Mouse (Mus musculus) R1 (cell line): ENCODE measurements around the gene Bglap3.

ENCODE experiments used
- DNase-seq: peaks from one replicate; pipeline ENCODE4 v3.0.0-alpha.2; 2018; ENCODE audit warnings: low read depth, low spot score

Bglap3 gene

DNA sequence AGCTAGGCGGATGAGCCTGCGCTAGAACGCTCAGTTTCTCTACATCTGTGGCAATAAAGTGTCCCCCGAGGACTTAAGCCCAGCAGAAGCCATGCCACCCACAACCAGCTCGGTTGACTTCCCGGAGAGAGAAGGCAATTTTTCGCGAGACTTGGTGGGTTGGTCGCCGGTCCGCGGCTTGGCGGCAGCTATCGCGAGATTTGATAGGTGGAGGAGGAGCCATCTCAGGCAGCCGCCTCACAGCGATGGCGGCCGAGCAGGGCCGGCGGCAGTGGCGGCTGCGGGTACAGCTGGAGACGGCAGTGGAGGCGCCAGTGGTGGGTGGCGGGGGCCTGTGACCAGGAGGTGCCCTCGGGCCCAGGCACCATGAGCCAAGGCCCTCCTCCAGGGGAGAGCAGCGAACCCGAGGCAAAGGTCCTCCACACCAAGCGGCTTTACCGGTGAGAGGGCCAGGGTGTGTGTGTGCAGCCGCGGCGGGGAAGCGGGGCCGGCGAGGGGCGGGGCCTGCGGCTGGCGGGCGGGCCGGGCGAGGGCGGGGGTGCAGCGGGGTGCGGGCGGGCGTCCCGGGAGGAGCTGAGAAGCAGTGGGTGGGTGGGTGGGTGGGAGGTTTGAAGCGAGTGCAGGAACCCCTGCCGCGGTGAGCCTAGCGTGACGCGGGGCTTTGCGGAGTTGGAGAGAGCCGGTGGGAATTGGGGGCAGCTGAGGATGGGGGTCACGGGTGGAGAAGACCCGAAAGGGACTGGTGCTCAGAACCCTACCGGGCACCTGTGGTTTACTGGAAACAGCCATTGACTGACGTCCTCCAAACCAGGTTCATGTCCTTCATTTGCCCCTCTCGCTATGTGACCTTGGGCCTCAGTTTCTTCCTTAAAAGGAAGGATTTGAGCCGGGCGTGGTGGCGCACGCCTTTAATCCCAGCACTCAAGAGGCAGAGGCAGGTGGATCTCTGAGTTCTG is 36.2 kb downstream of the Bglap3 start, which contains the start of the genes Tmem79 and Smg5:
Tmem79 (minus strand) TSS at position 91 of the 956 bp plus-strand sequence.
Smg5 (plus strand) TSS at position 203 of the 956 bp plus-strand sequence.
- DNase-seq, result peak; percentile 96

DNA sequence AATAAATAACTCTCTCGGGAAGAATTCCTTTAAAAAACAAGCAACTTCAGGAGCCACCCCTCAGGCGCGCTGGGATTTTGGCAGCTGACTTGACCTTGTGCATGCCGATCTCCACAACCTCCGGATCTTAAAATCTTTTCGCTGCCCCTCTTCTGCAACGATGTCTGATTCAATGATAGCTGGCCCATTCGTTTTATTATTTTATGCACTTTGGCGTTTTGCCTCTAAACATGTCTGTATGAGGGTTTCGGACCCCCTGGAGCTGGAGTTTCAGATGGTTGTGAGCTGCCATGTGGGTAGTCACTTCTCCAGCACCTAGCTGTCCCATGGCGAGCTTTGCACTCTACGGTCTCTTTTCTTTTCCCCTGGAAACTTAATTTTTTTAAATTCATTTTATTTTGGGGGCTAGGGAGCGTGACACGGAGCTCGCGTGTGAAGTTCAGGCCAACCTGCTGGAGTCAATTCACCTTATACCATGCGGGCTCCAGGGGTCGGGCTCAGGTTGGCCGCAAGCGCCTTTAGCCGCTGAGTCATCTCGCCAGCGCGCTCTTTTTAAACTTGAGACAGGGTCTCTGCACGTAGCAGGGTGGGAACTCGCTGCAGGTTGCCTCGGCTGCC is 37.0 kb downstream of the Bglap3 start:
- DNase-seq, result peak; percentile 64

DNA sequence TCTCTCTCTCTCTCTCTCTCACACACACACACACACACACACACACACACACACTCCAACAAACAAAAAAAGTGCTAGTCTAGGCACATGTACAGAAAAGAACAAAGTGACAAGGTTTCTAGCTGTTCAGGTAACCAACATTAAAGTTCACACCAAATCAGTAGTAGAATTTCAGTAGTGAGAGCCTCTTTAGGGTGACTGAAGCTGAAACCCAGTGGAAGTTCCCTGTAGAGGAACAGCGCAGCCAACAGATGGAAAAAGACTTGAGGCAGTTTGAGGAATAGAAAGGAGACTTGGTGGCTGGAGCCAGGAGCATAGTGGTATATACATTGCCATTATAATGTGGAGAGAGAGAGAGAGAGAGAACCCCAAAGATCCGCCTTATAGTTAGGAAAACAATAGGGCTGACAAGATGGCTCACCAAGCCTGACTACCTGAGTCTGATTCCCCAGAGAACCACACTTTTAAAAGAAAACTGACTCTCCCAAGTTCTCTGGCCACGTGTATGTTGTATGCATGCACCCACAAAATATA is 37.6 kb downstream of the Bglap3 start:
- DNase-seq, result no peak

DNA sequence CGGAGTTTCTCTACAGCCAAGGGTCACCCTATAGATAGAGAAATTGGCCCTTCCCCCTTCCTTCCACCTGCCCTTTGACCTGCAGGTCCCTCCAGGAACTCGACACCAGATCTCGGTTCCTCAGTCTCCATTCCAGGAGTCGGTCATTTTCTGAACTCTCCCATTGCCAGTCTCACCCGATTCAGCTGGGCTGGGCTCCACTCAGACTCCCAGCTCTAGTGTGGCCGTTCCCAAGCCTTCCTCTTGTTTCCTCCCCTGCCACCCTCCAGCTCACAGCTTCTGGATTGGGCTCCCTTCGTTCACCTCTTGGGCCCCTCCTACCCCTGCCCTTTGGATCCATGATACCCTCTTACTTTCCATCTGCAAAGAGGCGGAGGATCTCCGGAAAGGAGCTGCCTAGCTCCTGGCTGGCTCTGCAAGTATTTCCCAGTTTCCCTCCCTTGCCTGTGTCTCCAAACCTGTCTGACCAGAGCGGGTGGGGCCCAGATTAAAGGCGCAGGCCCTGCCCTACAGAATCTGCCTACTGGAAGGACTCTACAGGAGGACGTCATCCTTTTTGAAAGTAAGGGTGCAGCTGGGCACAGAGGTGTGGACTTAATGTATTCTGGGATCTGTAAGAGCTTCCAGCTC is 38.4 kb downstream of the Bglap3 start:
- DNase-seq, result peak; percentile 84

DNA sequence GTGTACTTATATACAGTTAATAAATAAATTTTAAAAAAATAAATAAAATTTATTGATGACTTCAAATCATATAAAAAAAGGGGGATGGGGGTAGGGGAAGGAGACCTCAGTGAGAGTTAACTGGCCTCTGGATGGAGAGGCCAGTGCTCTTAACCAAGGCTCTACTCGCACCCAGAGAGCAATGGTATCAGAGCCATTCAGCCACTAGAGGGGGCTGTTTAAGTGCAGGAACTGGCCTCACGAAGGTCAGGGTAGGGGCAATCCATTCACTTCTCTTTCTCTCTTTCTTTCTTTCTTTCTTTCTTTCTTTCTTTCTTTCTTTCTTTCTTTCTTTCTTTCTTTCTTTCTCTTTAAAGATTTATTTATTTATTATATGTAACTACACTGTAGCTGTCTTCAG is 41.3 kb downstream of the Bglap3 start:
- DNase-seq, result peak; percentile 83

DNA sequence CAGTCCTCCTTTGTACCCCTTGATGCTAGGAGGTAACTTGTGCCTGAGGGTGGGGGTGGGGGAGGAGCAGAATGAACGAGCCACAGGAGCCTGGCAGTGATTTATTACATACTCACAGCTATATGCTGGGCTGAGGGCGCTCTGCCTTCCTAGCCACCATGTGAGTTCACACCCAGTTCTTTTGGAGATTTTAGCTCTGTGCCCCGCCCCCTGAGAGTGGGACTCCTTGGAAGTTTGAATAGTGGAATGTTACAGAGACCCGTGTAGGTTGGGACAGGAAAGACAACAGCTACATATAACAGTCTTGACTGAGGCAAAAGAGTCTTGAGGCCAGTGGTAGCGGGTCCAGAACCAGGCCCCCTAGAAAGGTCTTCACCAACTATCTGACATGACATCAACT is 43.6 kb downstream of the Bglap3 start:
- DNase-seq, result peak; percentile 57

DNA sequence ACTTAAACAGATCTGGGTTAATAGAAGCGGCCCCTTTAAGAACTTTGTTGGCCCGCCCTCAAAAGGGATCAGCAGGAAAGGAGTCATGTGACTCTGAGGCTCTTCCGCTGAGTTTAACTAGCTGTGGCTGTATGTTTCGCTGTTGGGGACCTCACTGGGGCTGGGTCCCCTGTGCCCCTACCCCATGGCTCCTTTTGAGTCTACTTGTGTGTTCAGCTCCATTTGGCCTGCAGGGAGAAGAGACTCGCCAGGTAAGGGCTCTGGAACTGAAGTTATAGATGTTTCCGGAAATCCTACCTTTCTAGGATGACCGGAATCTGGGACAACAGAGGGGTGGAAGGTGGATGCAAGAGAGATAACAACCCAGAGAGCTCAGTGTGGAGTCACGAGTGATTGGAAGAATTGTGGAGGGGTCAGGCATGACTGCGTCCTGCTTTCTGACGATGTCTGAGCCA is 47.6 kb downstream of the Bglap3 start, which contains the start of gene Glmp:
Glmp (plus strand) TSS at position 73 of the 455 bp plus-strand sequence.
- peak; percentile 89 for DNase-seq
